Mouse (Mus musculus): ENCODE results near the gene Fam83e.
A peak's percentile ranks its signal among the peaks of the same experiment; 100 is the strongest.

Gene Fam83e

GRCm38 (mm10) chr7:45720413-45721233, at the start of gene Fam83e:
Gene Fam83e (plus strand): TSS chr7:45721212.
- no peak for DNase-seq (ENCODE audit: low read depth in 1 of 2, low spot score in 2 of 2)

GRCm38 (mm10) chr7:45677627-45678295, 43.3 kb upstream of the Fam83e start:
- DNase-seq (ENCODE audit: low read depth in 1 of 2, low spot score in 2 of 2), result no peak

GRCm38 (mm10) chr7:45678513-45678912, 42.5 kb upstream of the Fam83e start:
- no peak for DNase-seq (ENCODE audit: low read depth in 1 of 2, low spot score in 2 of 2)

- no peak for DNase-seq (ENCODE audit: low read depth in 1 of 2, low spot score in 2 of 2)
These were observed 40.9 kb upstream of the Fam83e start for GRCm38 (mm10) chr7:45679966-45680621.

GRCm38 (mm10) chr7:45681046-45681736, 39.8 kb upstream of the Fam83e start:
- DNase-seq (ENCODE audit: low read depth in 1 of 2, low spot score in 2 of 2), result no peak

GRCm38 (mm10) chr7:45682144-45683126, 38.6 kb upstream of the Fam83e start:
- DNase-seq (ENCODE audit: low read depth in 1 of 2, low spot score in 2 of 2), result peak; percentile 58 to 73

GRCm38 (mm10) chr7:45683396-45684050, 37.5 kb upstream of the Fam83e start, which contains the start of gene Ntn5:
Gene Ntn5 (plus strand): TSS chr7:45684022.
- DNase-seq (ENCODE audit: low read depth in 1 of 2, low spot score in 2 of 2), result no peak

- DNase-seq (ENCODE audit: low read depth in 1 of 2, low spot score in 2 of 2), result no peak
These were observed 35.2 kb upstream of the Fam83e start for GRCm38 (mm10) chr7:45685811-45686210.

- DNase-seq (ENCODE audit: low read depth in 1 of 2, low spot score in 2 of 2), result no peak
These were observed 34.2 kb upstream of the Fam83e start for GRCm38 (mm10) chr7:45686841-45687240.

- no peak for DNase-seq (ENCODE audit: low read depth in 1 of 2, low spot score in 2 of 2)
These were observed 31.9 kb upstream of the Fam83e start for GRCm38 (mm10) chr7:45689099-45689498.

GRCm38 (mm10) chr7:45689800-45690199, 31.2 kb upstream of the Fam83e start:
- no peak for DNase-seq (ENCODE audit: low read depth in 1 of 2, low spot score in 2 of 2)

- no peak for DNase-seq (ENCODE audit: low read depth in 1 of 2, low spot score in 2 of 2)
These were observed 28.6 kb upstream of the Fam83e start for GRCm38 (mm10) chr7:45692364-45692763.

GRCm38 (mm10) chr7:45693921-45694591, 27.0 kb upstream of the Fam83e start, which contains the start of gene Sec1:
Gene Sec1 (minus strand): TSS chr7:45694402.
- no peak for DNase-seq (ENCODE audit: low read depth in 1 of 2, low spot score in 2 of 2)

GRCm38 (mm10) chr7:45695098-45695497, 25.9 kb upstream of the Fam83e start:
- no peak for DNase-seq (ENCODE audit: low read depth in 1 of 2, low spot score in 2 of 2)

- DNase-seq (ENCODE audit: low read depth in 1 of 2, low spot score in 2 of 2), result no peak
These were observed 23.1 kb upstream of the Fam83e start for GRCm38 (mm10) chr7:45697894-45698293.

- no peak for DNase-seq (ENCODE audit: low read depth in 1 of 2, low spot score in 2 of 2)
These were observed 21.4 kb upstream of the Fam83e start, which contains the start of gene Car11 for GRCm38 (mm10) chr7:45699523-45700141. Gene Car11 (plus strand): TSS chr7:45699843.

GRCm38 (mm10) chr7:45700301-45701015, 20.6 kb upstream of the Fam83e start:
- DNase-seq (ENCODE audit: low read depth in 1 of 2, low spot score in 2 of 2), result no peak

- DNase-seq (ENCODE audit: low read depth in 1 of 2, low spot score in 2 of 2), result no peak
These were observed 19.9 kb upstream of the Fam83e start for GRCm38 (mm10) chr7:45701072-45701471.

All from monocyte, adult 2 months (primary cell).